Mouse (Mus musculus): Measurements from ENCODE around the gene Ubxn11.

GRCm38 (mm10) chr4:134115215-134116144 lies 13.1 kb downstream of the Ubxn11 start:
- TF ChIP-seq CTCF (IDR thresholded peaks at IDR 0.05; ENCODE audit: control insufficient read depth, insufficient read depth, low read length) (no peak), POLR2A (IDR thresholded peaks at IDR 0.05; ENCODE audit: borderline replicate concordance, control insufficient read depth, low read depth, low read length) (no peak)
